Mouse (Mus musculus) T-helper 17 cell (primary cell): ENCODE results near the gene Agxt.

ENCODE experiments used
- in situ Hi-C, 2 experiments: fragments of 300-600 bp; cut with MboI, MseI; formaldehyde crosslinking; loops; 1 replicate in 1 of 2; 2 replicates in 1 of 2; pipeline ENCODE4 v1.15.1; 2025; ENCODE audit warnings: high pct_unique_total_duplicates in 2 of 2

Gene Agxt

DNA sequence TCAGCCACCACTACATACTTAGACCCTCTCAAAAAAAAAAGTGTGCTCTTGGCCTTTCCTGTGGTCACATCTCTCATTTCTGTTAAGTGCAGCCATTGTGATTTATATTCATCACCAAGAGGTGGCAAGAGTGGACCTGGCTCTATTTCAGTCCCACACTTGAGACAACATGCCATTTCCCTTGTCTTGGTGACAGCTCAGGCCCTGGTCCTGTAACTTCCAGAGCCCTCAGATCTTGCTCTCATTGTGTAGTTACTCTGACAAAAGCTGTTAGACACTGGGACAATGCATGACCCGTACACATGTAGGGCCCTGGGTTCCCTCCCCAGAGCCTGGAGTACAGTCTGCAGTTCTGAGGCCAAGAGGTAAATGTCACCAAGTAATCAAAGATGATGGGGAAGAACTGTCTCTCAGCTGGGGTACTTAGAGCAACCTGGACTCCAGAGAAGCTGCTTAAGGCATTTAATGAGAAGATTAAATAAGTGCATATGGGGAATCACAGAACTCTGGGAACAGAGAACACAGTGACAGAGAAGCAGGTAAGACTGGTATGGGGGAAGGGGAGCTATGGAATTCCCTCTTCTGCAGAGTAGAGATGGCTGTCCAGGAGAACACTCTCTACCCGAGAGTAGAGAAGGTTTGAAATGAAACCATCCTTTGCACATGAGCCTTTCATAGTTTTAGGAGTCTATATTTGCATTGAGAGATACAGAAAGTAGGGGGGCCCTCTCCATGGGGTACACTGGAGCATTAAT is 16.0 kb downstream of the Agxt start:
- in situ Hi-C loops = no loop called here

DNA sequence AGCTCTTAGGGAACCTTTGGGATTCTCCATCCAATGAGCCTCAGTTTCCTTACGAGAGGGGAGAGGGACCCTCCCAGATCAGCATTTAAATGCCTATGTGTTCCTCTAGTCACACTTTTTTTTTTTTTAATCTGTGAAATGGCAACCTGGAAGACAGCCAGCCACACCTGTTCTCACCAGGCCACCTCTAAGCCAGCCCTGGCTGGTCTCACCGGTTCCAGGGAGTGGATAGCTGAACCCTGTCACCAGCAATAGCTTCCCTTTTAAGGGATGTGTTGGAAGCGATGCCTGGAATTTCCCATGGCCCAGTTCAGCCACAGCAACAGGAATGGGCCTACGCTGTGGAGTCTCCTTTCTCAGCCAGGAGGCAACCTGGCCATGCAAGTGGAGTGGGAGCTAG is 22.5 kb downstream of the Agxt start:
- in situ Hi-C loops = no loop called here

- in situ Hi-C loops = no loop called here
Observed at GRCm38 (mm10) chr1:93158916-93159315, 23.9 kb downstream of the Agxt start.

- in situ Hi-C loops = no loop called here
Observed at GRCm38 (mm10) chr1:93159566-93160500, 24.8 kb downstream of the Agxt start.

DNA sequence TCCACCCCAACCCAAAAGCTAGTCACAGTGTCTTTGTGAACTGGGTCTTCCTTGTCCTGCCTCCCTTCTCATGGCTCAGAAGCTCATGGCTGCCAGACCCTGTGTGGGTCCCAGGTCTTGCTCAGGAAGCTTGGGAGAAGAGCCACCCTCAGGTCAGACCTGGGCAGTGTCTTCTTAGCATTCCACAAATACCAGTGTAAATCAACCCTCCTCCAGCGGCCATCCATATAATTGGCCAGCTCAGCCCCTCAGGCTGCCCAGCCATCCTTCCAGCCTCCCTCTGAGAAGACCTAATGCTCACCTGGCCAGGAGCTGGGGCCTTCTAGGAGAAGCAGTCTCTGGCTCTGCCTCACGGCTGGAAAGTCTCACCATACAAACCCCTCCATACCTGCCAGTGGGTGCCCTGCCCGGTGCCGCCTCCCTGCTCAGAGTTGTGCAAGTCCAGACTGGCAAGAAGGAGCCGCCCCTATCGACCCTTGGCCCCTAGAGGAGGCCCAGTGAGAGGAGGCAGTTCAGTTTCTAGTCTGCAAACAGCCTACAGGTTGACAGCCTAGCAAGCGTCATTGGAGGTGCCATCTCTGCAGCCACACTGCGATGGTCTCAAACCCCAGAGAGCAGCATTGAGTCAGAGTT is 25.6 kb downstream of the Agxt start, which contains the start of gene 2310007B03Rik:
TSS of gene 2310007B03Rik (minus strand) at position 448 of the 633 bp plus-strand sequence.
- in situ Hi-C loops = no loop called here

GRCm38 (mm10) chr1:93161350-93161749 is 26.3 kb downstream of the Agxt start:
- in situ Hi-C loops = no loop called here

DNA sequence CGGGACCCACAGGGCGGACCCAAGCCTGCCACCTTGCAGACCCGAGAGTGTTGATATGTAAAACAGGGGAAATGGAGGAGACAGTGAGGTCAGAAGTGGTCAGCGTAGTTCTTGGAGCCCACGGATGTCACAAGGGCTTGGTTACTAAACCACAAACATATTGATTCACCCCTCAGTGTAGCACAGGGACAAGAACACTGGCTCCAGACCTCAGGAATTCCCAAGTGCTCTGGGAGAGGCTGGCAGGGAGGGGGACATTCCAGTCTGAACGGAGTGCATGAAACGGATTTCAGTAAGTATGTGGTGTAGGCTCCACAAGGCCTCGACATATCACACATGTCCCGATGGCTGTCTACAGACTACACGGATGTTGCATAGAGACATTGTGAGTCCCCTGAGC is 26.9 kb downstream of the Agxt start:
- in situ Hi-C loops = no loop called here

GRCm38 (mm10) chr1:93162588-93162987 is 27.5 kb downstream of the Agxt start:
- in situ Hi-C loops = no loop called here

- in situ Hi-C loops = no loop called here
Observed at GRCm38 (mm10) chr1:93165447-93165846, 30.4 kb downstream of the Agxt start.

- in situ Hi-C loops = no loop called here
Observed at GRCm38 (mm10) chr1:93166346-93167079, 31.5 kb downstream of the Agxt start.

DNA sequence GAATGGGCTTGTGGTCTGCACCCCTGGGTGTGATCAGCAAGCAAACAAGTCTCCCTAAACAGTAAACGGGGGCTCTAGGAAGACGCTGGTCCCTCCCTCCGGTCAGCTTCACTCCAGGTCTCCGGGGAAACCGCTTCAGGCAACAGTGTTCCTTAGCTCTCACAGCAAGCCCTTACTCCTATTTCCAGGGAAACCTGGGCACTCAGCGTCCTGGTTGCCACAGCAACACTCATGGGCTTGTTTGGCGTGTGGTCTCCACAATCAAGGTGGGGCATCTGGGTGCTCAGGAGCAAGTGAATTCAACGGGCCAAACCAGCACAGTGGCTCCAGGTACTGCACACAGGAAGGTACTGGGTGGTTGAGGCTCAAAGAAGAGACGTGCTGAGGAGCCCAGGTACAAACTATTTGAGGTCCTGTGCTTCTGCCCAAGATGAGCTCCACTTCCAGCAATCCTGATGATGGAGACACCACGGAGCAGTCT is 33.3 kb downstream of the Agxt start, which contains the start of gene Crocc2:
TSS of gene Crocc2 (plus strand) at position 431 of the 481 bp plus-strand sequence.
- in situ Hi-C loops = no loop called here

DNA sequence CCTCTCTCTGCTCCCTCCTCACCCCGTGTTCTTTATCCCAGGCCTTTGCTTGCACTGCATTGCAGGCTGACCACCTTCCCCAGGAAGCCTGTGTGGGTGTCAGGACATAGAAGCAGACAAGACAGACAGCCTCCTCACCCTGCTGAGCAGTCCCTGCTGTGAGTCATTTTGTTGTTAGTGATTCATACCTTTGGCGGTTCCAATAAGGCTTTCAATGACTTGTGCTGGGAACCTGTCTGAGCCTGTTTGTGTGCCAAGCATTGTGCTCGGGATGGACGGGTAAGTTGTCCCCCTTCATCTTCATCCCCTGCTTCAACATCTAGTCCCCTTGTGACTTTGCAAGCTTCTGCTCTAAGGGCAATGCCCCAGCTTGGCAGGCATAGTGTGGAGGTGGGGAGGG is 38.6 kb downstream of the Agxt start:
- in situ Hi-C loops = loop anchor here in 1 of 2 experiments (10.0 kb wide), 1 partner anchor 341 kb away; the partner anchor contains the start of gene Farp2

DNA sequence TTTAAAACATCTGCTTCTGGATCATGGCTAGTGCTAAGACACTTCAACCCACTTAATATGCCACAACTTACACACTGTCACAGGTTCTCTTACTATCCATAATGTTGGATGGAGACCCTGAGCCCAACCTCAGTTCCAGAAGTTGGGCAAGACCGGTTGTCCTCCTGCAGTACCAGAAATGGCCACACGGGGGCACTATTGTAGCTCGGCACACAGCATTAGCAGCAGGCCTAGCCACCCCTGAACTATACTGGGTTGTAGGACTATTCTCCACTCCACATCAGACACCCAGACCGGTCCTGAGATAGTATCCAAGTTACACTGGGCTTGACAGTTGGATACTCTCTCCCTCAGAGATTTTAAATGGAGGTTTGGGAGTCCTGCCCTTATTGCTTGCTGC is 39.4 kb downstream of the Agxt start:
- in situ Hi-C loops = loop anchor here in 1 of 2 experiments (10.0 kb wide), 1 partner anchor 340 kb away; the partner anchor contains the start of gene Farp2

DNA sequence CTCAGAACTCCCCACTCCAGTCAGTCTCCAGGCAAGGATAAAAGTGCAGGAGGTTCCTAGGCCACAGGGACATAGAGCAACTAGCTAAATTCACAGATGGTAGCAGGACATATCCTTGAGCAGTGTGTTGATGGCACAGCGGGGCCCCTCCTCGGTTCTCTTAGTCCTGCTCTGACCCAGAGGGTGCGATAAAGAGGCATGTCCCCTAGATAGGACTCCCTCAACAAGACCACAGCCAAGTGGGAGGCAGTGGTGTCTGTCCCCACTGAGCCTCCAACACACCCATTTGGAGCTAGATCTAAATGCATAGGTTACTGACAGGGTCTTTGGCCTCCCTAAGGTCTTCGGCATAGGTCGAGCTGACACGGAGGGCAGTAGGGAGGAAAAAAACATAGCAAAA is 40.8 kb downstream of the Agxt start:
- in situ Hi-C loops = loop anchor here in 1 of 2 experiments (10.0 kb wide), 1 partner anchor 339 kb away; the partner anchor contains the start of gene Farp2

DNA sequence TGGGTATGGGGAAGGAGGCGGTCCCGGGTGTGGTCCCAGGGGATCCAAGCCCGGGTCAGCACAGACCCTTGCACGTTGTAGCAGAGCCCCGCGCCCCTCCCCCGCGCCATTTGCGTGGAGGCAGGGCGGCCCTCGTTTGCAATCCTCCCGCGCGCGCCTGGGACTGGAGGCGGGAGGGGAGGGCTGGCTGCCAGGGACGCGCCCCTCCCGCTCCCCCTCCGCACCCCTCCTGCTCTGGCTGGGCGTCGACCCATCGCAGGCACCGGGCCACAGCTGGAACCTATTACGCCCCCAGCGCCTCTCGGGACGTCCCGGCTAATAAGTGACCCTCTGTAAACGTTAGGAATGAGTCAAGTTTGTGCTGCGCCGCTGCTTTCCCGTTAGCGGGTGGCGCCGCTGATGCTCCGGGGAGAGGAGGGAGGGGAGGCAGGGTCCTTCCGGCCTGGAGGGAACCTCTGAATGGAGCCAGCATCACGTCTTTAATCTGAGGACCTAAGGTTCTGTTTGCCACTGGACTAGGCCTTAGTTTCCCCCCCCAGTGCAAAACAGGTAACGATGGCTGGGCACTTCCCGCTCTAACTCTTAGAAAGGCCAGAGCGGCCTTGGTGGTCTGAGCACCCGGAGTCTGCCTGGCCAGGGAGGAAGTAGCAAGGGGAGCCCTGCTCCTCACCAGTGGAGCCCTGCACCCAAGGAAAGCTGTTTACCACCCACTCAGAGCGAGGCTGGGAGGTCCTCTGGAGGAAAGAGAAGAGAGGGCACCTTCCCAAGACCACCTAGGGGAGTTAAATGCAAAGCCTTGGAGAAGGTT is 41.7 kb downstream of the Agxt start:
- in situ Hi-C loops = loop anchor here in 1 of 2 experiments (10.0 kb wide), 1 partner anchor 338 kb away; the partner anchor contains the start of gene Farp2

GRCm38 (mm10) chr1:93182281-93182680 is 47.2 kb downstream of the Agxt start:
- in situ Hi-C loops = no loop called here

DNA sequence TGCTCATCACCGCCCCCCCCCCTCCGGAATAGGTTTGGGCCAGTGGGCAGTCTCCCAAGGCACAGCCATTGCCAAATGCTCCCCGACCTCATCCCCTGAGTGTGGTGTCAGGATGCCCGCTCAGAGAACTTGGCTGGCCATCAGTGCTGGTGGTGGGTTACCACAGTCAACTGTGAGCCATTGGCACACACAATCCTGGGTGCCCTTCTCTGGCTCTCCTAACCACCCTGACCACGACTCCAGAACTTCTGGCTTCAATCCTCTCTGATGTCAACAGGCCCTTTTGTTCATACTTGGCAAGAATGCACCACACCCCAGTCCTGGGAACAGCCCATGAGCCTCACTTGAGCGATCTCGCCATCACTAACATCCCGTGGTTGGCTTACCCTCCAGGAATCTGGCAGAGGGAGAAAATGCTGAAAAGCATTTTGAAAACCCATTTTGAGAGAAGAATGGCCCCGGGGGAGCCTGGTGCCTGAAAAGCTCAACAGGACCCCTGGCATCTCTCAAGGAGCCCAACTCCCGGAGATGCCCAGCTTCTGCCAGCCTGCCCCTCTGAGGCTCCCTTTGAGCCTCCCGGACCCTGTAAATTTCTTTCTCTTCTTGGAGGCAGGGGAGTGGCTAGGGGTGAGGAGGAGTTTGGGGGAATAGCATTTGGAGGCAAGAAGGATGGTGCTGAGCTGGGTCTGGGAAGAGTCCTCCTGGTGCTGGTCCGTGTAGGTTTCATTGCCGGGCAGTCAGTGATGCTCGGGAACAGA is 49.2 kb downstream of the Agxt start:
- in situ Hi-C loops = no loop called here

GRCm38 (mm10) chr1:93190726-93191305 is 55.8 kb downstream of the Agxt start:
- in situ Hi-C loops = no loop called here

DNA sequence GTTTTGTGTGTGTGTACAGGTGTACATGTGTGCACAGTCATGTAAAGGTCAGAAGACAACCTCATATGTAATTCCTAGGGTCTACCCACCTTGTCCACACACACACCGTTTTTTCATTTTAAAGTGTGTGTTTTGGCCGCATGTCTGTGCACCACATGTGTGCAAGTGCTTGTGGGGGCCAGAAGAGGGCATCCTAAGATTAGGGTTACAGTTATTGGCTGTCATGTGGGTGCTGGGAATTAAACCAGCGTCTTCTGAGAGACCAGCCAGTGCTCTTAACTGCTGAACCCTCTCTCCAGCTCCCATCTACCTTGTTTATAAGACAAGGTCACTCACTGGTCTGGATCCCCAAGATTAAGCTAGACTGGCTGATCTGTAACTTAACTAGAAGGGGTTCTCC is 59.9 kb downstream of the Agxt start:
- in situ Hi-C loops = no loop called here
